Mouse (Mus musculus): ENCODE measurements around the gene Tspan1. TPM values are rescaled to one million over a fixed set of nuclear protein-coding genes. Genes with fewer than 3 reads are reported as not detected.

Tspan1 gene
- polyA plus RNA-seq, 1 experiment from 2014 or later, result 0.24 TPM

GRCm38 (mm10) chr4:116149812-116150155 lies 17.6 kb downstream of the Tspan1 start:
- WGBS, result 22% methylated on average over 6 of the region's 6 CpGs
- H3K9ac ChIP-seq (replicated peaks; ENCODE audit: low read length), result peak overlapping the region; percentile 97
- DNase-seq (ENCODE audit: low spot score) (no peak), ATAC-seq (replicated peaks; ENCODE audit: insufficient number of reproducible peaks, low FRiP score, low TSS enrichment, low read depth) (no peak)
- H3K36me3 ChIP-seq (replicated peaks; ENCODE audit: control insufficient read depth, insufficient read depth, low read depth, low read length), result peaks cover 4% of the 10 kb centered on the region
- H3K4me3 ChIP-seq (ENCODE audit: low read depth, low read length), result peak overlapping the region; percentile 68
- H3K27ac ChIP-seq (replicated peaks; ENCODE audit: low read depth, low read length), result no peak overlapping the region; the same call in 1 of the 2 replicates
- H3K4me2 ChIP-seq (ENCODE audit: low read depth, low read length), result peak overlapping the region; percentile 72
- peaks cover 2% of the 10 kb centered on the region; the same call in 1 of the 2 replicates for H3K4me1 ChIP-seq (ENCODE audit: control insufficient read depth, insufficient read depth, low read length)
- H3K27me3 ChIP-seq (ENCODE audit: control insufficient read depth, insufficient read depth, low read length), result no peaks in the 10 kb centered on the region
- no peaks in the 10 kb centered on the region for H3K9me3 ChIP-seq (replicated peaks; ENCODE audit: control insufficient read depth, low read length)

GRCm38 (mm10) chr4:116143891-116144717 lies 23.3 kb downstream of the Tspan1 start:
- under 1% methylated on average over 47 of the region's 47 CpGs for WGBS
- Histone ChIP-seq H3K4me3 (ENCODE audit: low read depth, low read length) (peak overlapping the region; percentile 67), H3K4me1 (ENCODE audit: control insufficient read depth, insufficient read depth, low read length) (no peaks in the 10 kb centered on the region), H3K4me2 (ENCODE audit: low read depth, low read length) (peak overlapping the region; percentile 96), H3K36me3 (replicated peaks; ENCODE audit: control insufficient read depth, insufficient read depth, low read depth, low read length) (no peaks in the 10 kb centered on the region), H3K27ac (replicated peaks; ENCODE audit: low read depth, low read length) (no peak overlapping the region), H3K9ac (replicated peaks; ENCODE audit: low read length) (peak overlapping the region; percentile 76), H3K9me3 (replicated peaks; ENCODE audit: control insufficient read depth, low read length) (no peaks in the 10 kb centered on the region), H3K27me3 (ENCODE audit: control insufficient read depth, insufficient read depth, low read length) (no peaks in the 10 kb centered on the region)
- ATAC-seq (replicated peaks; ENCODE audit: insufficient number of reproducible peaks, low FRiP score, low TSS enrichment, low read depth) (peak; percentile 46), DNase-seq (ENCODE audit: low spot score) (peak; percentile 75)

GRCm38 (mm10) chr4:116143317-116143811 lies 24.0 kb downstream of the Tspan1 start:
- peak overlapping the region; percentile 96 for H3K4me2 ChIP-seq (ENCODE audit: low read depth, low read length)
- no peak overlapping the region for H3K27ac ChIP-seq (replicated peaks; ENCODE audit: low read depth, low read length)
- peak; percentile 4 for DNase-seq (ENCODE audit: low spot score)
- H3K4me3 ChIP-seq (ENCODE audit: low read depth, low read length), result peak overlapping the region; percentile 67
- H3K9ac ChIP-seq (replicated peaks; ENCODE audit: low read length), result no peak overlapping the region; the same call in 1 of the 2 replicates
- no peaks in the 10 kb centered on the region for H3K4me1 ChIP-seq (ENCODE audit: control insufficient read depth, insufficient read depth, low read length)
- 9% methylated on average over 7 of the region's 7 CpGs for WGBS
- no peaks in the 10 kb centered on the region for H3K27me3 ChIP-seq (ENCODE audit: control insufficient read depth, insufficient read depth, low read length)
- no peak for ATAC-seq (replicated peaks; ENCODE audit: insufficient number of reproducible peaks, low FRiP score, low TSS enrichment, low read depth)
- H3K36me3 ChIP-seq (replicated peaks; ENCODE audit: control insufficient read depth, insufficient read depth, low read depth, low read length), result no peaks in the 10 kb centered on the region
- no peaks in the 10 kb centered on the region for H3K9me3 ChIP-seq (replicated peaks; ENCODE audit: control insufficient read depth, low read length)

- Histone ChIP-seq H3K4me2 (ENCODE audit: low read depth, low read length) (no peak overlapping the region), H3K27ac (replicated peaks; ENCODE audit: low read depth, low read length) (no peak overlapping the region), H3K9me3 (replicated peaks; ENCODE audit: control insufficient read depth, low read length) (no peaks in the 10 kb centered on the region), H3K4me3 (ENCODE audit: low read depth, low read length) (no peak overlapping the region), H3K36me3 (replicated peaks; ENCODE audit: control insufficient read depth, insufficient read depth, low read depth, low read length) (no peaks in the 10 kb centered on the region), H3K27me3 (ENCODE audit: control insufficient read depth, insufficient read depth, low read length) (no peaks in the 10 kb centered on the region), H3K4me1 (ENCODE audit: control insufficient read depth, insufficient read depth, low read length) (no peaks in the 10 kb centered on the region), H3K9ac (replicated peaks; ENCODE audit: low read length) (no peak overlapping the region)
- WGBS, result 75% methylated on average over 7 of the region's 7 CpGs
- DNase-seq (ENCODE audit: low spot score) (no peak), ATAC-seq (replicated peaks; ENCODE audit: insufficient number of reproducible peaks, low FRiP score, low TSS enrichment, low read depth) (no peak)
These were observed 25.1 kb downstream of the Tspan1 start for GRCm38 (mm10) chr4:116142269-116142668.

- no peak overlapping the region for H3K27ac ChIP-seq (replicated peaks; ENCODE audit: low read depth, low read length)
- 65% methylated on average over 1 of the region's 1 CpGs for WGBS
- no peaks in the 10 kb centered on the region for H3K27me3 ChIP-seq (ENCODE audit: control insufficient read depth, insufficient read depth, low read length)
- ATAC-seq (replicated peaks; ENCODE audit: insufficient number of reproducible peaks, low FRiP score, low TSS enrichment, low read depth) (no peak), DNase-seq (ENCODE audit: low spot score) (no peak)
- H3K4me1 ChIP-seq (ENCODE audit: control insufficient read depth, insufficient read depth, low read length), result no peaks in the 10 kb centered on the region
- H3K4me2 ChIP-seq (ENCODE audit: low read depth, low read length), result no peak overlapping the region
- no peak overlapping the region for H3K9ac ChIP-seq (replicated peaks; ENCODE audit: low read length)
- H3K36me3 ChIP-seq (replicated peaks; ENCODE audit: control insufficient read depth, insufficient read depth, low read depth, low read length), result no peaks in the 10 kb centered on the region
- no peaks in the 10 kb centered on the region for H3K9me3 ChIP-seq (replicated peaks; ENCODE audit: control insufficient read depth, low read length)
- H3K4me3 ChIP-seq (ENCODE audit: low read depth, low read length), result no peak overlapping the region
These were observed 25.7 kb downstream of the Tspan1 start for GRCm38 (mm10) chr4:116141736-116142135.

- Histone ChIP-seq H3K27me3 (ENCODE audit: control insufficient read depth, insufficient read depth, low read length) (no peaks in the 10 kb centered on the region), H3K4me1 (ENCODE audit: control insufficient read depth, insufficient read depth, low read length) (no peaks in the 10 kb centered on the region), H3K4me2 (ENCODE audit: low read depth, low read length) (no peak overlapping the region), H3K9ac (replicated peaks; ENCODE audit: low read length) (no peak overlapping the region), H3K36me3 (replicated peaks; ENCODE audit: control insufficient read depth, insufficient read depth, low read depth, low read length) (no peaks in the 10 kb centered on the region), H3K4me3 (ENCODE audit: low read depth, low read length) (no peak overlapping the region), H3K27ac (replicated peaks; ENCODE audit: low read depth, low read length) (no peak overlapping the region), H3K9me3 (replicated peaks; ENCODE audit: control insufficient read depth, low read length) (no peaks in the 10 kb centered on the region)
- ATAC-seq (replicated peaks; ENCODE audit: insufficient number of reproducible peaks, low FRiP score, low TSS enrichment, low read depth) (no peak), DNase-seq (ENCODE audit: low spot score) (no peak)
- WGBS, result 81% methylated on average over 7 of the region's 7 CpGs
These were observed 26.4 kb downstream of the Tspan1 start for GRCm38 (mm10) chr4:116140801-116141574.

- ATAC-seq (replicated peaks; ENCODE audit: insufficient number of reproducible peaks, low FRiP score, low TSS enrichment, low read depth) (no peak), DNase-seq (ENCODE audit: low spot score) (no peak)
- Histone ChIP-seq H3K4me3 (ENCODE audit: low read depth, low read length) (no peak overlapping the region), H3K27ac (replicated peaks; ENCODE audit: low read depth, low read length) (no peak overlapping the region), H3K9ac (replicated peaks; ENCODE audit: low read length) (no peak overlapping the region), H3K4me1 (ENCODE audit: control insufficient read depth, insufficient read depth, low read length) (no peaks in the 10 kb centered on the region), H3K9me3 (replicated peaks; ENCODE audit: control insufficient read depth, low read length) (no peaks in the 10 kb centered on the region), H3K27me3 (ENCODE audit: control insufficient read depth, insufficient read depth, low read length) (no peaks in the 10 kb centered on the region), H3K4me2 (ENCODE audit: low read depth, low read length) (no peak overlapping the region), H3K36me3 (replicated peaks; ENCODE audit: control insufficient read depth, insufficient read depth, low read depth, low read length) (no peaks in the 10 kb centered on the region)
- 49% methylated on average over 13 of the region's 13 CpGs for WGBS
These were observed 29.9 kb downstream of the Tspan1 start for GRCm38 (mm10) chr4:116137421-116137996.
